Mouse (Mus musculus): ENCODE measurements at regions not wholly inside any gene's neighbourhood (a gene's known extent, or its start where the extent isn't known, plus 50 kb on each side); places are given as distances from the start of the nearest gene placed in this dataset.
A peak's percentile ranks its signal among the peaks of the same experiment; 100 is the strongest.

- peak; percentile 66 for ATAC-seq
These were observed 165.7 kb downstream of the Lrrc3b start for GRCm38 (mm10) chr14:15273107-15273506.

GRCm38 (mm10) chr14:15272364-15272763 is 166.4 kb downstream of the Lrrc3b start:
- peak; percentile 79 for ATAC-seq

GRCm38 (mm10) chr14:15266287-15266686 is 172.5 kb downstream of the Lrrc3b start:
- peak; percentile 63 for ATAC-seq

GRCm38 (mm10) chr14:15262996-15263395 is 175.8 kb downstream of the Lrrc3b start:
- ATAC-seq: no peak

- ATAC-seq: no peak
These were observed 183.1 kb downstream of the Lrrc3b start for GRCm38 (mm10) chr14:15255729-15256128.

- ATAC-seq: no peak
These were observed 233.2 kb downstream of the Lrrc3b start for GRCm38 (mm10) chr14:15205626-15206025.

GRCm38 (mm10) chr14:15204284-15204683 is 234.5 kb downstream of the Lrrc3b start:
- no peak for ATAC-seq

Data from inflammation-experienced regulatory T-cells, adult 6 months (primary cell).